Mouse (Mus musculus): Measurements from ENCODE around the gene Prkce.

Gene Prkce

GRCm38 (mm10) chr17:86493891-86494420 is 326.4 kb downstream of the Prkce start:
- DNase-seq = no peak

DNA sequence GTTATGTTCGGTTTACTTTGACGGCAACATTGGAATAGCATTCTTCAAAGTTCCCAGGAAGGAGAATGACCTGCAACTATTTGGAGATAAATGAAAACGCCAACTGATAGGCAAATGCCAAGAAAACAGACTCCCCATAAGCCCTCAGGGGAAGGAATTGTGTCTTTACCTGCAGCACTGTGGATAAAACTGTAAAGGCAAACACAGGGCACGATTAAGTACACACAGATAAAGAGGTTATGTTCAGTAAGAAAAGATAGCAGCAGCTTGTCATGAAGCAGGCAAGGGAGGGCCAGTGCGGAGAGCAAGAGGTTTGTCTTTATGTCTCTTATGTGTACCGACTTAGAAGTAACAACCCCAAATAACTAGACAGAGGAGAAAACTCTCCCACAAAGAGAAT is 326.9 kb downstream of the Prkce start:
- no peak for DNase-seq

DNA sequence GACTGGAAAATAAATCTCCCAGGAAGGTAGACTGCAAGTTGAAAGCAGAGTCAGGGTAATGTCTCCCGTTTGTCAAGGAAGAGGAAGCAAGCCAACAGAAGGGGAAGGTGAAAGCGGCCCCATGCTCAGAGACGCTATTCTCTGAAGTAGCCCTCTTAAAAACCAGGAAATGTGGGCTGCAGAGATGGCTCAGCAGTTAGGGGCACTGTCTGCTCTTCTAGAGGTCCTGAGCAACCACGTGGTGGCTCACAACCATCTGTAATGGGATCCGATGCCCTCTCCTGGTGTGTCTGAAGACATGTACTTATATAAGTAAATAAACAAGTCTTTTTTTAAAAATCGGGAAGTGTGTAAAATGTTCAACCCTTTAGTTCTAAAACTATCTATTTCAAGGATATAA is 327.3 kb downstream of the Prkce start:
- no peak for DNase-seq

- peak in 1 of 2 experiments; percentile 67 for DNase-seq
Measured at GRCm38 (mm10) chr17:86496123-86496771, 328.7 kb downstream of the Prkce start.

- no peak for DNase-seq
Measured at GRCm38 (mm10) chr17:86497302-86497701, 329.7 kb downstream of the Prkce start.

GRCm38 (mm10) chr17:86499359-86500045 is 331.9 kb downstream of the Prkce start:
- peak; percentile 74 to 81 for DNase-seq

- DNase-seq = no peak
Measured at GRCm38 (mm10) chr17:86501393-86501792, 333.8 kb downstream of the Prkce start.

- no peak for DNase-seq
Measured at GRCm38 (mm10) chr17:86503208-86503897, 335.8 kb downstream of the Prkce start.

DNA sequence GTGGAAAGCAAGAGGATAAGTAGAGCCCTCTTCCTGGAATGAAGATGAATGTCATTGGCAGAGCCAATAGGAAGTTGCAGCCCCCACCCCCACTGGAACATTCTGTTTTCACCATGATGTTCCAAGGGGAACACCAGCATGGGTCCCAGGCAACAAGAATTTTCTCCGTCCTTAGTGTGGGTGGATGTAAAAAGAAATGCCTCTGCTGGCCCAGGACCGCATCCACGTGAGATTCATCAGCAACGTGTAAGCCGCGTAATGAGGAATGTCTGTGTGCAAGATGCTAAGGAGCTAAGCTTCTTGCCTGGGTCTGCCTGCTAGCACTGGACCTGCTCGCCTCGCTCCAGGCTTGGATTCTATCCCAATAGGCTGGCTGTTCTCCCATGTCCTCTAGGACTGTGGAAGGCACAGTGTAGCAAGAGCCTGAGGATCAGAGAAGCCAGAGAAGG is 337.6 kb downstream of the Prkce start, which contains the start of gene Gm10309:
TSS of gene Gm10309 (minus strand) at position 50 of the 449 bp plus-strand sequence.
- peak in 1 of 2 experiments; percentile 48 for DNase-seq

DNA sequence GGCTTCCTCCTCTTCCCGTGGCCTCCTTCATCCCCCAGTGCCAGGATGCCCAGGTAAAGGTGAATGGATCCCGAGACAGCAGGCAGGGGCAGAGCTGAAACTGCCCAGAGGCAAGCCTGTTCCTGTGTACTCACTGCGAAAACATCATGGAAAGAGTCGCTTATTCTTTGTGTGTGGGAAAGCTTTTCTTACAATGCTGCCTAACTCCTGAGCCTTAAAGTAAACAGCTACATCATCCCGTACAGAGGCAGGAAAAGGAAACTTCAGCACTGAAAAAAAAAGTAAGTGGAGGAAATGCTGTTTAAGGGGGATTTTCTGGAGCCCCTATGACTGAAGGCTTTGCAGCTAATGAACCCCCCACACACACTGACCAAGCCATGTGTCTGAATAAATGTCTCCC is 339.3 kb downstream of the Prkce start:
- DNase-seq = no peak

- peak; percentile 56 to 74 for DNase-seq
Measured at GRCm38 (mm10) chr17:86507342-86508211, 340.0 kb downstream of the Prkce start.

GRCm38 (mm10) chr17:86508212-86508490 is 340.6 kb downstream of the Prkce start:
- DNase-seq = no peak

- no peak for DNase-seq
Measured at GRCm38 (mm10) chr17:86509871-86510270, 342.3 kb downstream of the Prkce start.

DNA sequence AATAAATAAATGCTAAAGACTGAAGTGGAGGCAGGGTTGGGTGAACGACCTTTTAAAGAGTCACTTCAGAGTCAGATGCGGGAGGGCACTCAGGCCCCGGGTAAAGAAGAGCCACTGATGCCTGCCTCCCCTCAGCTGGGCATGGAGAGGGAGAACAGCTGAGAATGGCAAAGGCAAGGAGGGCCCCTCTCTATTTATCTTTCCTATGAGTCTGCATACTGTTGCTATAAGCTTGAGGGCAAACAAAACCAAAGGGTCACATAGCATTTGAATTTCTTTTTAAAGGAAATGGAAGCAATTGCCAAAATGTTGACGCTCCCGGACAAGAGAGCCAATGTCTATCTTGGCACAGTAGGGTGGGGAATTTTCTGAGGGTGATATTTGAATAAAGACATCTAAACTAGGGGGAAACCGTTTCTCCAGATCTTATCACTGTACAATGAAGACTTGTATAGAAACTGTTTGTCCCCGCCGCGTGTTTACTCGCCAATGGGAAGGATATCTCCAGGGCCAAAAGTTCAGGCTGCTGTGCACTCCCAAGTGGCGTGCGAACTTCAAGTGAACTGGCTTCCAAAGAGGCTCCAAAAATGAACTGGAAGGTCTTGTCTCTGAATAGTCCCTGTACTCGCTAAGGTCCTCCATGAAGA is 347.5 kb downstream of the Prkce start:
- peak; percentile 40 to 69 for DNase-seq

- no peak for DNase-seq
Measured at GRCm38 (mm10) chr17:86516630-86517029, 349.0 kb downstream of the Prkce start.

DNA sequence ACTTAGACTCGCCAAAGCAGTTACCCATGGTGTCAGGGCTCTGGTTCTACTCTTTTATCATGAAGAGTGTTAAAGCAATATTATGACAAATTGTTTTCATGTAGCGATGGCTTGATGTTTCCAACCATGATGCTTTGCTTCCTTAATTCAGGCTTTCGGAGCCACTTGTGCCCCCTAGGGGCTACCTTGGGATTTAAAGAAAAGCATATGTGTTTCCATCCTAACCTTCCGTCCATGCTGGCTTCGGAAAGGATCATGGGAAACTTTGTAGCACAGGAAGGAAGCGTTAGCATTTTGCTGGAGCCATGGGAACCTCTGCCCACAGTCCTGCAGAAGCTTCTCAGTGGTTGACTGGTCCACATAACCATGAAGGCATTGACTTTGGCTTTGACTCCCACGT is 351.0 kb downstream of the Prkce start:
- no peak for DNase-seq

GRCm38 (mm10) chr17:86521252-86521651 is 353.7 kb downstream of the Prkce start:
- no peak for DNase-seq

DNA sequence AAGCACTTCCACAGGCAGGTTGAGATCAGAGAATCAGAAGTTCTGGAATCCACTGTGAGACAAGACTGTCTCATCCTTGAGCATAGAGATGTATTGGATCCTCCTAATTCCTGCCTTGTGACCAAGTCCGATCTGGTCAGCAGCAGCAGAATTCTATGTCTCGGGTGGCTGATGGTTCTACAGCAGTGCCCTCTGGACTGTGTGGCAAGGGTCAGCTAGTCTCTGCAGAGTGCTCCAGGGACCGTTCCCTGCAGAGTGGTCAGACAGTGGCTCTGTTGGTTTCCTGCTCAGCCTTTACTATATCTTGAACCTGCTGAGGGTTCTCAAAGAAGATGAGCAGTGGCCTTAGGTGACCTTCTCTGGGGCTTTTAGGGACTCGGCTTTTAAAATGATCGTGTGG is 355.1 kb downstream of the Prkce start:
- DNase-seq = no peak

GRCm38 (mm10) chr17:86523374-86523773 is 355.8 kb downstream of the Prkce start:
- DNase-seq = no peak

DNA sequence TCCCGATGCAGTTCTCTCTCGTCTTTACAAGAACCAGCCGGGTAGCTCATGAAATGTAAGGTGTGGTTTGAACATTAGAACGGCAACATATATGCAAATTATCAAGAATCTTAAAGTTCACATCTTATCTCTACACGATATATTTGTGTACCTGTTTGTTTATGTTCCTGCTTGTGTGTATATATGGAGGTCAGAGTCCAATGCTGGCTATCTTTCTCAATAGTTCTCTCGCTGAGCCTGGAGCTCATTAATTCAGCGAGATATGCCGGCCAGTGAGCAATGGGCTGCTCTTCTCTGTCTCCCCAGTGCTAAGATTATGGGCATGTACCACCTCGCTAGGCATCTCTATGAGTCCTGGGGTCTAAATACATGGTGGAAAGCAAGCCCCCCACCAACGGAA is 356.3 kb downstream of the Prkce start:
- no peak for DNase-seq

GRCm38 (mm10) chr17:86525075-86525474 is 357.5 kb downstream of the Prkce start:
- no peak for DNase-seq

- peak in 1 of 2 experiments; percentile 56 for DNase-seq
Measured at GRCm38 (mm10) chr17:86526016-86526415, 358.4 kb downstream of the Prkce start.
